Mouse (Mus musculus): ENCODE measurements around the gene Ucn.

Gene Ucn

DNA sequence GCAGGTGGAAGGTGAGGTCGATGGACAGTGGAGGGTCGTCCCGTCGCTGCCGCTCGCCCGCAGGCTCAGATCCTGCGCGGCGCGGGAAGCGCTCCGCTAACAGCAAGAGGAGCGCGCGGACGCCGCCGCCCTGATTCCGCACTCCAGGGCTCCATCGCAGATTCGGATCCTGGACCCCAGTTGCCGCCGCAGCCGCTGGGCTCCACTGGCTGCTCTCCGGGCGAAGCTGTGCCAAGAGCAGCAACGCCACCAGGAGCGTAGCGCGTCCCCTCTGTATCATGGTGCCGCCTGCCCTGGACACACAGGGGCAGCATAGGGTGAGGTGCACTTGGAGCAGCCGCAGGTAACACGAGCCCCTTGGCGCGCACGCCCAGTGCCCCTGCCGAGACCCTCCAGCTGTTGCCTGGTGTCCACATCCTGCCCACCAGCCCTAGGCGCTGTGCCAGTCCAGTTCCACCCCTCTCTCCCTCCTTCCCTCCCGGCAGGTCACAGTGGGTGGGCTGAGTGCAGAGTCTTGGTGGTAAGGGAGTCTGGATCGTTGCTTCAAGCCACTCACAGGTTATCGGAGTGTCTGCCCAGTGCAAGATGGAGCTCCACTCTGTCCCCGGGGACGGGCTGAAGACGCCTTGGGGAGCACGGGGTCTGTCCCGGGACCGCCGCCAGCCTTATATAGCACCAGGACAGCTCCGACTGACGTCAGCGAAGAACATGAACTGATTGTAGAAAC lies at the start of gene Ucn:
Gene Ucn (minus strand): TSS at position 589 of the 727 bp plus-strand sequence.
- in situ Hi-C loops (cut with MboI; ENCODE audit: low sequenced_read_pairs), result no loop called here

DNA sequence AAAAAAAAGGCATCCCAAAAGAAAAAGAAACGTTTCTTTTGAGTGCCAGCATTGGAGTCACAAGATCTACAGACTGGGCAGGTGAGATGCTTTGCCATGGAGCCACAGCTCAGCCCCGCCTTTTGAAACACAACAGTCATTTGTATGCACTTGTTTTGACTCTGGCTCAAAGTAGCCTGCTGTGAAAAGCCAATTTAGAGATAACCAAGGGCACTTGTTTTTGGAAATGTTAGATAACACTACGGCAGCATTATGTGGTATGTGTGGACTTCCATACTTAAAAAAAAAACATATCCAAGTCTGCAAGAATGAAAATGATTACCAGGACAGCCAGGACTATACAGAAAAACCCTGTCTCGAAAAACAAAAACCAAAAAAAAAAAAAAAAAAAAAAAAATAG lies 45.0 kb upstream of the Ucn start:
- in situ Hi-C loops (cut with MboI; ENCODE audit: low sequenced_read_pairs), result no loop called here

DNA sequence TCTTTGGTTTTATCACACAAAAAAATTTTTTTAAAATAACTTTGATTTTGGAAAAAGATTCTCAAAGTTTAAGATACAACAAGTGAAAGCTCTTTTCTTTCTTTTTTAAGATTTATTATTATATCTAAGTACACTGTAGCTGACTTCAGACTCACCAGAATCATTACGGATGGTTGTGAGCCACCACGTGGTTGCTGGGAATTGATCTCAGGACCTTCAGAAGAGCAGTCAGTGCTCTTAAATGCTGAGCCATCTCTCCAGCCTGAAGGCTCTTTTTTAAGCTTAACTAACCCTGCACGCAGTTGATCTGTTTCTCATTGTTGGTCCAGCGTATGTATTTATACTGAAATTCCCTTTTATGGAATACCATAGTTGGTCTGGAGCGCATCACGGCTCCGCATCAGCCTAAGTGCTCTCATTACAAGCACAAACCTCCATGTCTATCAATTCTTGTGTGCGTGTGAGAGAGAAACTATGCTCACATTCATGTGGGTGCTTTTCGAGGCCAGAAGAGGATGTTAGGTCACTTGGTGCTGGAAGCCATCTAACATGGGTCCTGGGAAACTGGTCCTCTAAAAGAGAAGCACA lies 42.6 kb upstream of the Ucn start:
- in situ Hi-C loops (cut with MboI; ENCODE audit: low sequenced_read_pairs), result no loop called here

DNA sequence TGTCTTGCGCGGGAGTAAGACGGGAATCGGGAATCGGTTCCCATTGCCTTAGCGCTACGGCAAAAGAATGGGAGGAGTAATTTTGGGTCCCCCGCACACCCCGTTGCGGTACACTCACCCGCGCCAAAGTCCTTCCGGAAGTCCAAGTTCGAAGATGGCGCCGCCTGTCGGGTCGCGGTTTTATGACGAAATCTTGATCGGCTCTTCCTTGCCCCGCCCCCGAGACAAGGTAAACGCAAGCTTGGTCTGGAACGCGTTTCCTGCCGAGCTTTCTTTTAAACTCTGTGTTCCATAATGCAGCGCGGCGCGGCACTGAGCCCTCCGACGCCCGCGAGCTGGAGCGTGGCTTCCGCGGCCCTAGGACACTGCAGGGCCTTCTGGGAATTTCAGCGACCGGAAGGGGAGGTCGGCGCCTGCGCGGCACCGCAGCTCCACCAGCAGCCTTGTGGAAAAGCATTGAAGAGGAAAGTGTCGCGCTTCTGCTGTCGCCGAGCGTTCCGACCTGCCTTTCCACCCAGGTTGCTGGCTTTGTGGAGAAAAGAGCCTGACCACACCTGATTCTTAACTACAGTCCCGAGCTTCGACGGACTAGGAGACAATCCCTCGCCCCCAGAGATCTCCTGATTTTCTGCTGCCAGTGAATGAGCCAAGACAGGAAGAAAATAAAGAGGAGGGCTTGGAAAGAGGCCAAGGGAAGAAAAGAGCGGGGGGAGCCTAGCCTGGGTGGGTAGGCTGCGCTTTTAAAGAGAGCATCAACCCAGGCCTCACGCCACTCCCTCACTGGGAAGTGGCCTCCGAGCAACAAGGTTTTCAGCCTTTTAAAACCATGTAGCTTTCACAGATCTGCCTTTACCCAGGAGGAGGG lies 41.4 kb upstream of the Ucn start, which contains the start of the genes Gm29609 and Gtf3c2:
Gene Gm29609 (minus strand): TSS at position 146 of the 865 bp plus-strand sequence.
Gene Gtf3c2 (minus strand): TSS at position 379 of the 865 bp plus-strand sequence.
- in situ Hi-C loops (cut with MboI; ENCODE audit: low sequenced_read_pairs), result no loop called here

DNA sequence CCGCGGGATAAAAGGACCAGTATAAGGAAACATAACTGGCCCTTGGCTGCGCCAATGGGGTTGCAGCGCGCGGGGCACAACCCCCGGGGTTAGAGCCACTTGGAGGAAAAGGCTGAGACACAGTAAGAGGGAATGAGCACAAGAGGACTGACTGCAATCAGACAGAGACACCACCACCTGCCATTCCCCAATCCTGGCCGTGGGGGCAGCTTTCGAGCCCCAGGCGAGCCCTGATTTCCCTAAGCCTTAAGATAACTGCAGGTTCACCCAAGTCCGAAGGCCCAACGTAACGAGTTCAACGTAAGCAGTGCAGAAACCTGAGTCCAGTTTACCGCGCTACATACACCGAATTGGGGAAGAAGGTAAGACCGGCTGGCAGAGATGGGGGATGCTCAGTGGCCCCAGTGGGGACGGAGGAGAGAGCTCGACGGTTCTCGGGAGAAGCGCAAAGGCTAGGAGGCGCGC lies 40.7 kb upstream of the Ucn start:
- in situ Hi-C loops (cut with MboI; ENCODE audit: low sequenced_read_pairs), result no loop called here

DNA sequence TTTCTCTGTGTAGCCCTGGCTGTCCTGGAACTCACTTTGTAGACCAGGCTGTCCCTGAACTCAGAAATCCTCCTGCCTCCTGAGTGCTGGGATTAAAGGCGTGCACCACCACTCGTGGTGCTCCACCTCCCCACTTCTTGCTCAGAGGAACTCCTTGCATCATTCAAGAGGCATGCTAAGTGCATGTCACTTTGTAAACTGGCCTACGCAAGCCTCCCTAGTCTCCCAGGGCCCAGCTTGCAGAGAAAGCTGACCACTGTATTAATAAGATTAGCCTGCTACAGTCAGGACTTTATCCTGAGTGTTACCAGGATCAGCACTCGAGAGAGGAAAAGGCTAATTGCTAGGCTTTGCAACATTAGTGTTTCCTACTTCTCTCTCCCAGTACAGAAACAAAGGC lies 30.0 kb upstream of the Ucn start:
- in situ Hi-C loops (cut with MboI; ENCODE audit: low sequenced_read_pairs), result no loop called here

DNA sequence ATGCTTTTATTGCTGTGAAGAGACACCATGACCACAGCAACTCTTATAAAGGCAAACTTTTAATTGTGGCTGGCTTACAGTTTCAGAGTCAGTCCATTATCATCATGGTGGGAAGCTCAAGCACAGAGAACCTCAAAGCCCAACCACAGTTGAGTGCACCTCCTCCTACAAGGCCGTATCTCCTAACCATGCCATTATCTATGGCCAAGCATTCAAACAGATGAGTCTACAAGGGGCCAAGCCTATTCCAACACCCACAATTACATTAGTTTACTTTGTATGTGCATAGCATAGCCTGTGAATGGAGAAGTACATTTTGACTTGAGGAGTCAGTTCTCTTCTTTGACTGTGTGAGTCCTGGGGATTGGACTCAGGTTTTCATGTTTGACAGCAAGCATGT lies 26.2 kb upstream of the Ucn start:
- in situ Hi-C loops (cut with MboI; ENCODE audit: low sequenced_read_pairs), result no loop called here

DNA sequence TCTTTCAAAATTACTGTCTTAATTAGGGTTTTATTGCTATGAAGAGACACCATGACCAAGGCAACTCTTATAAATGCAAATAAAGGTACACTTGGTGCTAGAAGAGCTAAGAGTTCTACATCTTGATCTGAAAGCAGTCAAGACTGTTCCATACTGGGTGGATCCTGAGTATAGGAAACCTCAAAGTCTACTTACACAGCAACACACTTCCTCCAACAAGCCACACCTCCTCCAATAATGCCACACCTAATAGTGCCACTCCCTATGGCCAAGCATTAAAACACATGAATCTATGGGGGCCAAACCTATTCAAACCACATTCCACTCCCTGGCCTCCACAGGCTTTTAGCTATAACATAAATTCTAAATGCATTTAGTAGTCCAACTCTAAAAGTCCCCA lies 23.8 kb upstream of the Ucn start:
- in situ Hi-C loops (cut with MboI; ENCODE audit: low sequenced_read_pairs), result no loop called here

DNA sequence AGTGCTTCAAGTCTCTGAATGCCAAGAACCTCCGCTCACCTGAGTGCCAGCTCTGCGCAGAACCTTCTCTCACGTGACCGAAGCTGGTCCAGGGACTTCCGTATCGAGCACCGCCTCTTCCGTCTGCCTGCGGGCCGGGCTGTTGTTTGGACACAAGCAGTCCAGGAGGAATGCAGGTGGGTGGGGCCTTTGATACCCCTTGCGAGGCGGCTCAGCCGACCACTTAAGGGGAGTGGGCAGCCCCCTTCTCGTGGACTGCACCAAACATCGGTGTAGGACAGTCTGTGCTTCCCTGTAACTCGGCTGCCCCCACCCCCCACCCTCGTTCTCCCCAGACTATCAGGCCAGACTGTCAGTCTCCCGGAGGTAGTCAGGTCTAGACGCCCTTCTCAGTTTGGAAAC lies 15.5 kb upstream of the Ucn start, which contains the start of gene Mpv17:
Gene Mpv17 (minus strand): TSS at position 100 of the 402 bp plus-strand sequence.
- in situ Hi-C loops (cut with MboI; ENCODE audit: low sequenced_read_pairs), result no loop called here

DNA sequence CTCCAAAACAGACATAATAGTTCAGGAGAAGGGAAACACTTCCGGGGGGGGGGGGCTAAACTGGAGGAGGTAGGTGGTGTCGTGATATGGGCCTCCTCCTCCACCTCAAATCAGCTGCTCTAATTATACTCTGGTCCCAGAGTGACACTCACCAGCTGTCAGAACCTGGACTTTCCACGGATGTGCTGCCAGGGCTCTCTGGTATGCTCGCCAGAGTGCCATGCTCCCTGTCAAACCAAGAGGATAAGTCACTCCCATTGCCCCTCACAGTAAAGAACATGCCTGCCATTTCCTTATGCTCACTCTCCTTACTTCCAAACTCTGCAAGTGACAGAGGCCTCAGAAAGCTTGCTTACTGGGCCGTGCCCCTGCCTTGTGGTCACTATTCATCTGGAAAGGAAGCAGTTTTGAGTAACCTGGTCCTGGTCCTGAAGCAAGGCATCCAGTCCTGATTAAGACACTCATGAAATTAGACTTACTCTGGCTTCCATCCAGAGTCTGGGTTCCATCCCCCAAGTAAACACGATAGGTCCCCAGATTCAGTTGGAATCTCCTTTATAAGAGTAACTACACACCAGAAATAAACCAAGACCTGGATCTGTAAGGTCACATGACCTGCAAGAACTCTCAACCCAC lies 15.0 kb upstream of the Ucn start:
- in situ Hi-C loops (cut with MboI; ENCODE audit: low sequenced_read_pairs), result no loop called here

DNA sequence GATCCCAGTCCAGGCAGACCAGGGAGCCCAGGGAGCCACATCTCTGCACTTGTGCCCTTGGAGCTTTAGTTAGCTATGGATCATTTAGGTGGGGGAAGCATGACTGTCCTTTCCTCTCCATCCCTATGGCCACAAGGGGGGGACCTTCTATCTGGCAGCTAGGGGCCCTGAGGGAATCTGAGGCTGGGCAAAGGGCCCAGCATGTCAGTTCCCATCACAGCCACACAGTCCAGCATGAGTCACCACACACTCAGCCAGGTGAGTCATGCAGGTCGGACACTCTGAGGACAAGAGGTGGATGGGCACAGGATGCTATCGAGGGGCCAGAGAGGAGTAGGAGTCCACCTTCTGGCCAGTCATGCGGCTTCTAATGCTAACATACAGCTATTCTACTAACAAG lies 13.1 kb upstream of the Ucn start:
- in situ Hi-C loops (cut with MboI; ENCODE audit: low sequenced_read_pairs), result no loop called here

DNA sequence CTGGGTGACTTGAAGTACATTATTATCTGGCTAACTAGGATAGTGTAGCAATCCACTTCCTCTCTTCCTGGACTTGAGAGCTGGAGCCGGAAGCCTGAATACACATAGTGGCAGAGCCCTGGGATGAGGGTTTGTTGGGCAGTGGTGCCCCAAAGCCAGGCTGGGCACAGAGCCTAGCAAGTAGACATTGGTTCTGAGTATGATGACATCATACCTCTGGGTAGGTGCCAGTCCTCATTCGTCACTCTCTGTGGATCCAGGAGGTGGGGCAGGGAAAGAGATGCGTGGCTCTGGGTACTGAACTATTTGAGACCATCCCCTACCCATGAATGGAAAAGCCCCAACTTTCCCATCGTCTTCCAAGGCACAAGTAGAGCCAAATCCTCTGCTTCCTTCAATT lies 11.2 kb upstream of the Ucn start:
- in situ Hi-C loops (cut with MboI; ENCODE audit: low sequenced_read_pairs), result no loop called here

DNA sequence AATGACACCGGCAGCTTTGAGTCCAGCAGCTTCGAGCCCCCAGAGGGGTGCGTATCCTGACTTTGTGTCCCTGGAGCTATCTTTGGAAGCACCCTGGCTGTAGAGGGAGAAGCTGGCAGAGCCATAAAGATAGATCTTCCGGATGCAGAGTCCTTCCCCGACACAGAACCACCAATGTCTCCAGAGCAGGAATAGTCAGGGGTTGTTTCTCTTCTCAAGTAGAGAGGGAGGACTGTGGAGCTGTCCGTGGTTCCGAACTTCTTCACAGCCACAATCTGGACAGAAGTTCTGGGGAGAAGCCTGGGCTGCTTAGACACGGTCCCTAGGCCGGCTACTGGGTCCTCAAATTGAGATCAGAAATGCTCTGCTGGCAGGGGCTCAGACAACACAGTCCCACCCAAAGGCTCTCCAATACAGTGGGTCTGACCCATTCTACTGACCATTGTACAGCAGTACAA lies 368 bp upstream of the Ucn start:
- in situ Hi-C loops (cut with MboI; ENCODE audit: low sequenced_read_pairs), result no loop called here

DNA sequence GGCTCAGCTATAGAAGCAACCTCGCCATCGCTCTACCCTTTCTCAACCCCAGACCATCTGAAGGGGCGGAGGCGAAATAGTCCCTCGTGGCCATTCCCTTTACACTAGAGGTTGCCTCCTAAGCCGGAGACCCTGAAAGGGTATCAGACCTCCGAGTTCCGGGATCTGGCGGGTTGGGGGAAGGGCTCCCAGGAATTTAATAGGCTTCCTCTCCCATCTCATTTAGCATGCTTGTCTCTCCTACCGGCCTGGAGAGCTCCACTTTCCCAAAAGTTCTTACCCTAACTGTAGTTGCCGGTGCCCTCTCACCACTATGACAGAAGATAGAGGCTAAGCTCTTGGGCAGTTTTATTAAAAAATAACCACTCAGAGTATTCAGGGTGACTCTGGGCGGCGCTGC lies 971 bp downstream of the Ucn start:
- in situ Hi-C loops (cut with MboI; ENCODE audit: low sequenced_read_pairs), result no loop called here

DNA sequence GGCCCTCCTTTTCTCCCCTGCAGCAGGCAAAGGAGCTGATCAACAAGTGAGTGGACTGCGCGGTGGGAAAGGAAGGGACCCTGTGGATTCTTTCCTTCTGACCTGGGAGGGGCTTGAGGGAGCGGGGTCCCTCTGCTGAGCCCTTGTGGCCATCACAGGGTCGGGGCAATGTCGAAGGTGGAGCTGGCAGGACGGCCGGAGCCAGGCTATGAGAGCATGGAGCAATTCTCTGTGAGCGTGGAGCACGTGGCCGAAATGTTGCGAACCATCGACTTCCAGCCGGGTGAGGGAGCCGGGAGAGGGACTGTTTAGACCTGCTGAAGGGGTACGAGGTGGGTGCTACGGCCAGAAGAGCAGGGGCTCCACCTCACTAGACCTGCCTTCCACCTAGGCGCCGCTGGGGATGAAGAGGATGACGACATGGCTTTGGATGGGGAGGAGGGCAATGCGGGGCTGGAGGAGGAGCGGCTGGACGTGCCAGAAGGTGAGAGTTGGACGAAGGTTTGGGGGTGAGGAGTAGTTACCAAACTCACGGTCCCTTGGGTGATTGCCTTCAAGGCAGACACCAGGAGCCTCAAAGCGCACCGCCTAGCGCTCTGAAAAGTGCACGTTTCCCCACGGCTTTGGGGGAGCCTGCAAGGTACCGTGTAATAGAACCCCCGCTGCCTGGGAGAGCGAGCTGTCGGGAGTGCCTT lies 1.8 kb downstream of the Ucn start:
- in situ Hi-C loops (cut with MboI; ENCODE audit: low sequenced_read_pairs), result no loop called here

DNA sequence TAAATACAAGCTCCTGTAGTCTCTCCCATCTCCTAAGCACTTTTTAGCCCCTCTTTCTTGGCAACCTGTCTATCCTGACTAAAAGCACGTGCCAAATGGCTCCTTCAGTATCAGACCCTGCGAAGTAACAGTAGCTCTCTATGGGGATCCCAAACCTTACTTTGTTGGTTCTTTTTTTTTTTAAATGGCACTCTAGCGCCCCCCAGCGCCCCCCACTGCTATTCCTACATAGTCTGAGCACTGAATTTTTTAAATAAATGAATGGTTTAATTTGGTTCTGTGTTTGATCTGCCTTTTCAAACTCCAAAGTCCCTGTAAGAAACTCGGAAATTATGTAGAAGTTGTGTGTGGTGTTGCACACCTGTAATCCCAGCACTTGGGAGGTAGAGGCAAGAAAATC lies 12.6 kb downstream of the Ucn start:
- in situ Hi-C loops (cut with MboI; ENCODE audit: low sequenced_read_pairs), result no loop called here

DNA sequence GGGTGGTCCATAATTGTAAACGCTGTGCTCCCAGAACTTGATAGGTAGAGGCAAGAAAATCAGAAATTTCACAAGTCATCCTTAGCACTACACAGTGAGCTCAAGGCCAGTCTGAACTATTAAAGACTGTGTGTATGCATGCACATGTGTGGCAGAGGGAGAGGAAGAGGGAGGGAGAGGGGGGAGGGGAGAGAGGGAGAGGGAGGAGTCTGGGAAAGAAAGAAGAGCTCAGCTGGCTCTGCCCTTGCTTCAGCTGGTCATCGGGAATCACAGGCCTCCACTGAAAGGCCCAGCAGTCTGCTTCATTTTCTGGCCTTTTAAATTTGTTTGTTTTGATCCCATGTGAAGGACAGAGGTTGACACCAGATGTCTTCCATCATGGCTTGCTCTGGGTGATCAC lies 15.1 kb downstream of the Ucn start:
- in situ Hi-C loops (cut with MboI; ENCODE audit: low sequenced_read_pairs), result no loop called here

DNA sequence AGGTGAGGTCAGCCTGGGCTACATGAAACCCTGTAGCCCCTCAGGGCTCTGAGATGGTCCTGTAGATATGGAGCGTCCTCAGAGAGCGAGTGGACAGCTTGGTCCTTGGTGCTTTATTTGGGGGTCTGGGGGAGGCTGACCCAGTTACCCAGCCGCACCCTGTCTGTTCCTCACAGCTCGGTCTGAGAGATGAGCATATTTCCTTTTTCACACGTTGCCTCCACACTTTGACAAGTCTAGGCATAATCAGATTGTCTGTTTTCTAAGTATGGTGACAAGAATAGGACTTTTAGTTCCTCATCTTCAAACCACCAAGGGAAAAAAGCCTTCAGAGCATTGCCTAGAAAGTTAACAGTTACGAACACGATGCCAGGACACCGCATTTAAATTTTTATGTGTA lies 17.5 kb downstream of the Ucn start:
- in situ Hi-C loops (cut with MboI; ENCODE audit: low sequenced_read_pairs), result no loop called here

DNA sequence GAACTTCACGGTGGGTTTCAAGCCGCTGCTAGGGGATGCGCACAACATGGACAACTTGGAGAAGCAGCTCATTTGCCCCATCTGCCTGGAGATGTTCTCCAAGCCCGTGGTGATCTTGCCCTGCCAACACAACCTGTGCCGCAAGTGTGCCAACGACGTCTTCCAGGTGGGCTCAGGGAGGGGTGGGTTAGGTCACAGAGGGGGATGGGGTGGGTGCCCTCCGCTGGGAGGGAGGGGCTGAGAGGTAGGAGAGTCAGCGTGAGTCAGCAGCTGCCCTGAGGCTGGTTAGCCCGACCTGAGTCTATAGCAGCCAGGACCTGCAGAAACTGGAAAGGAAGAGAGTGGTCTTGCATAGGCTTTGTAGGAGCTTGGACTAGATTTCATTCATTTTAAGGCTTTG lies 21.7 kb downstream of the Ucn start:
- in situ Hi-C loops (cut with MboI; ENCODE audit: low sequenced_read_pairs), result no loop called here

DNA sequence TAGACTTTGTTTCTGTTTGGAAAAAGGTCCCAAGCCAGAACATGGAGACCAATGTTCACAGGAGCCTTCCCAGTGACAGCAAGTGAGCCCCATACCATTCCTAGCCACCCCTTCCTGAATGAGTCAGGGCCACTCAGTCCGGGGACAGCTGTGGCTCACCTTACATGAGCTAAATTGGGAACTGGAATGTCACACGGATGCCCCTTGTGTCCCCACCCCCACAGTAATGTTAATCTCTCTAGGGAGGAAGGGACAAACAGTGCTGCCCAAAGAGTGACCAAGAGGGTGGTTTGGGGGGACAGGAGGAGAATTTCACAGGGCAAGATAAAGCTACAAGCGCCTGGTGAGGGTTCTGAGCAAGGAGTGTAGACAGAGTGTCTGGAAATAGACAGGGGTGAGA lies 22.3 kb downstream of the Ucn start, which contains the start of gene Trim54:
Gene Trim54 (plus strand): TSS at position 359 of the 400 bp plus-strand sequence.
- in situ Hi-C loops (cut with MboI; ENCODE audit: low sequenced_read_pairs), result no loop called here
